Mouse (Mus musculus): ENCODE measurements around the gene Isyna1. TPM values are rescaled to one million over a fixed set of nuclear protein-coding genes. Genes with fewer than 3 reads are reported as not detected.
"Not testable (repeated sequence)": the region's sequence is repeated elsewhere in the genome, so short reads cannot be mapped to it uniquely, and the experiment has no call there.

Isyna1 gene
- total RNA-seq, 1 experiment from 2014 or later: 51.3 TPM

DNA sequence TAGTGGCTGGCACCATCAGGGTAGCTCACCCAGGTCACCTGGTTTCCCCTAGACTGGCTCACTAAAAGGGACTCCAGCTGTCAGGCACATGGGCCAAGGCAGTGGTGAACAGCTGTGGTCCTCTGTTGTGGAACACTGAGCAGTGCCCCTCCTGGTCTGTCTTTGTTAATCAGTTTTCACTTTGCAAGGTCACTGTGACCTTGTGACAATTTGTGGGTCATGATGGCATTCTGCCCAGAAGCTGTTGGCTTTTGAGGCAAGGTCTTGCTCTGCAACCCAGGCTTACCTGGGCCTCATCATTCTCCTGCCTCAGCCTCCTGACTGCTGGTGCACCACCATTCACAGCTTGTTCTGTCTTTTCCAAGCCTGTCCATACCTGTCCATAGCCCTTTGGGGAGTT is 23.8 kb upstream of the Isyna1 start:
- no peak for ATAC-seq (ENCODE audit: extremely low read depth, insufficient number of reproducible peaks, low FRiP score, poor library complexity, severe bottlenecking)

DNA sequence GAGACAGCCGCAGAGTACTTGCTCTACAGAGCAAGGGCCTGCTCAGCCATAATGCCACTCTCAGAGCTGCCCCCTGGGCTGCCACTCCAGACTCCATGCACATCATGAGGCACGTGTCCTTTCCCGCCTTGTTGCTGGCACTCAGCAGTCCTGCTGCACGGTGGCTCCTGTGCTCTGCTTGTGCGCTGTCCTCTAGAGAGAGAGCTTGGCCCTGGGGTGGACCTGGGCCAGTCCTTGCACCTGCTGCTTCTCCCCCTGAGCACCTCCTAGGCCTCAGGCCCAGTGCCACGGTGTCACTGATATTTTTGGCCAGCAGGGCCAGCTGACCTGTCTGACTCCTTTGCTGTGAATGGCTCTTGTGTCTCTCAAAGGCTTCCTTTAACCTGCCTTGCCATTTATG is 23.2 kb upstream of the Isyna1 start:
- no peak for ATAC-seq (ENCODE audit: extremely low read depth, insufficient number of reproducible peaks, low FRiP score, poor library complexity, severe bottlenecking)

DNA sequence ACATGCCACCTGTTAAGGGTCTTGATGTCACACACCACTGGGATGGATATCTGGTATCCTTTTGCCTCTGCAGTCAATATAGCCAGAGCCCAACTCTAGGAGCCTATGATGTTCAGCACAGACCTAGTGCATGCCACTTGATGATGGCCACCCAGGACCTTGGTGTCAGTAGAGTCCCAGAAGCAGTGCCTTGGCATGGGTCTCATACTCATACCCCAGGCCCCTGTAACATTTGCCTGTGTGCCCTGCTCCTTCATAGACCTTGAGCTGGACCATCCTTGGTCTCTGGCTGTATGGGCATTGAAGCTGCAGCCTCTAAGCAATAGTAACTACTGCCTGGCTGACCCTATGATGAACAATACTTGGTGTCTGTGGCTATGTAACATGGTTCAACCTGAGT is 19.9 kb upstream of the Isyna1 start:
- no peak for ATAC-seq (ENCODE audit: extremely low read depth, insufficient number of reproducible peaks, low FRiP score, poor library complexity, severe bottlenecking)

DNA sequence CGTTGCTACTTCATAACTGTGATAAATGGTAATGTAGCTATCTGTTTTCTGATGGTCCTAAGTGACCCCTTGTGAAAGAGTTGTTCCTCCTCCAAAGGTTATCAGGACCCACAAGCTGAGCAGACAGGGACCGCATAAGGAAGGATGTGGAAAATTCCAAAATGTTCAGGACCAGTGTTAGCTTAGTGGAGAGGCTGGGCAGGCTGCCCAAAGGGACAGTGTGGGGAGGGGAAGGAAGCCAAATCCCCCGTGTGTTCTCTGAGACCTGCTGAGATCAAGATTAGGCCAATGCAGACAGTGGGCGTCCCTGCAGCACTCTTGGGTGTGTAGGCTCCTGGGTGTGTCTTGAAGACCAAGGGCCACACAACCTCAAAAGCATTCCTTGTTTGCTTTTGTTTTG is 19.3 kb upstream of the Isyna1 start:
- no peak for ATAC-seq (ENCODE audit: extremely low read depth, insufficient number of reproducible peaks, low FRiP score, poor library complexity, severe bottlenecking)

DNA sequence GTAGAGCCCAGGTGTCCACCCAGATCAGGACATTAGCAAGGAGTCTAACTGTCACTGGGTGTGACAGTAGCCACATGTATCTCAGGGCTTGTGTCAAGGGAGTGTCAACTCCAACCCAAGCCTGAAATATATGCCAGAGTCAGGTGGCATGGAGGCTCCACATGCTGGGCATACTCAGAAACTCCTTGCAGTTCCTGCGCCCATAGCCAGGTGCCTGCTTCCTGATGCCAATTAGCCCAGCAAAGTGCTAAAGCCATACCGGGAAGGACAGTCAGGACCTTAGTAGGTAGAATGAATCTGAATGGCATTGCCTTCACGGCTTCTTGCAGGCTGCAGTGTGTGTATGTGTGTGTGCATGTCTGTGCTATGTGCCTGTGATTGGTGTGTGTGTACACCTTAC is 17.0 kb upstream of the Isyna1 start:
- ATAC-seq (ENCODE audit: extremely low read depth, insufficient number of reproducible peaks, low FRiP score, poor library complexity, severe bottlenecking): no peak

DNA sequence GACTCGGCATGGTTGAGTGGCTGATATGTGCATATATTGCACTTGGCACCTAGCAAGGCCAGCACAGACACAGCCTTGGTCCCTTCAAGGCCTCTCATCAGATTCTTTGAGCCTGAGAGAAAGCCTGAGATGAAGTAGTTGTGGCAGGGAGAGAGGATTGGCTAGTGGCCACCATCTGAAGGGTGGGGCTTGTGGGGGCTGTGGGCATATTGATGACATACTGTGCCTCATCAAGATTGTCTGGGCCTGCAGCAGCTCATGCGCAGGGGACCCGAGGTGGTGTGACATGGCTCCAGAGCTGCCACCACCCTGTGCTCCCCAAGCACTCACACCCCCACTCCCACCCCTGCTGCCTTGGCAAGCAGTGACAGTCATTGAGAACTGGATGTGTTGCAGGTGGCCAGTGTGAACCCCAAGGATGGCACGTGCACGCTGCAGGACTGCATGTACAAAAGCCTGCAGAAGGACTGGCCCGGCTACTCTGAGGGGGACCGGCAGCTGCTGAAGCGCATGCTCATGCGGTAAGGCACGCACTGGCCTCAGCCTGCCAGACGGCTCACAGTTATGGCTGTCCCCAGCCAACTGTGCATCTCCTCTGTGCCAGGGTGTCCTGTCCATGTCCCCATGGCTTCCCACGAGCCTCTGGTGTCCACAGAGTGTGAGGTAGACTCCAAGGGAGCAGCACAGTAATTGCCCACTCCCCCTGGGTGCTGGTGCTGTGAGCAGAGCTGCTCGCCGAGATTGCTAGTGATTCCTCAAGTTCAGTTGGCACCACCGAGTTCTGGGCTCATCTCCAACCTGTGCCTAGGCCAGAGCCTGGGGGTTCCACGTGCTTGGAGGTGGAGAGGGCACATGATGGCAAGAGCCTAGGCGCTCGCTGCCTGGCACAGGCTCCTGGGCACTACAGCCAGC is 10.4 kb upstream of the Isyna1 start:
- no peak for ATAC-seq (ENCODE audit: extremely low read depth, insufficient number of reproducible peaks, low FRiP score, poor library complexity, severe bottlenecking)

DNA sequence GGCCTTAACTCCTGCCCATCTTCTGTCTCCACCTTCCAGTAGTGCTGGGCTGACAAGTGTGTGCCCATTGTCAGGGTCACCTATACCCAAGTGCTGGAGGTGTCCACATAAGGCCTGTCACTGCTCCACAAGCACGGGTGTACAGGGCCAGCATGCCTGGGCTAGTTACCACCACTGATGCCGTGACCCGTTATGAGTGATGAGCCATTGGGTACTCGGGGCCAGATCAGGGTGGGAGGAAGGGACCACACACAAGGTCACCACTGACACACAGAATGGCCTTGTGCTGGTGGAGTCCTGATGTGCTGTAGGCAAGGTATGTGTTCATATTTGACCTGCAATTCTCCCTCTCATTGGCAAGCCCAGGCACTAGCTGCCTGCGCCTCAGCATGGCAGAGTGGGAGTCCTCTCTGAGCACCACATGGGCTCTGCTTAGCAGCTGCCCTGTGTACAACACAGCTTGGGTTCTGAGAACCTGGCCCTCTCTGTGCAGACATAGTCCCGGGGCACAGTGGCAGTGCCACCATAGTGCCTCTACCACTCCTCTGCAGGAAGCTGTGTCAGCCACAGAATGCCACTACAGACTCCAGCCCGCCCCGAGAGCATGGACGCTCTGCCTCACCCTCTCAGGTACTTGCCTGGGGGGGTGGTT is 9.4 kb upstream of the Isyna1 start:
- no peak for ATAC-seq (ENCODE audit: extremely low read depth, insufficient number of reproducible peaks, low FRiP score, poor library complexity, severe bottlenecking)

DNA sequence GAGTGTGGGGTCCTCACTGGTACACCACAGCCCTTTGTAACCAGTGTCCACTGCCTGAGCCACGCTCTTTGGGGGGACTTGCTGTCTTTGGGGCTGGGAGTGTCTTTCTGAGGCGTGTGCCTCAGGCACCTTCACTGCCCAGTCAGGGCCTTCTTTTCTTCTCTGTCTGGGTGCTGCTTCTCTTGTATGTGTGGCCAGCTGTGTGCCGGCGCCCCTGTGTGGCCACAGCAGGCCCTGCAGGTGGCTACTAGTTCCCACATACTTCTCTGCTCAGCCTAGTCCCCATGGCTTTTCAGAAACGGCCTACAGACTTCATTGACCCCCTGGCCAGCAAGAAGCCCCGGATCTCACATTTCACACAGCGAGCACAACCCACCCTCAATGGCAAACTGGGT is 8.9 kb upstream of the Isyna1 start:
- peak; percentile 73 for ATAC-seq (ENCODE audit: extremely low read depth, insufficient number of reproducible peaks, low FRiP score, poor library complexity, severe bottlenecking)

DNA sequence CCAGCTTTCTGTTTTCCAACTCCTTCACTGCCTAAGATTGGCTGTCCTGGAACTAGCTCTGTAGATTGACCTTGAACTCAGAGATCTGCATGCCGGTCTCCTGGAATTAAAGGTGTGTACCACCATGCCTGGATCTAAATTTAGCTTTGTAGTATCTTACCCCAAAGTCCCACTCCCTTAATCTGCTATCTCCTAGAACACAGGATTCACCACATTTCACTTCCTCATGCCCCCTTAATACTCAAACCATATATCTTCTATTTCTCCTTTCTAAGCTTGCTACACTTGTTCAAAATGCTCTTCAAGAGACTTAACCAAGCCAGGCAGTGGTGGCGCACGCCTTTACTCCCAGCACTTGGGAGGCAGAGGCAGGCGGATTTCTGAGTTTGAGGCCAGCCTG is 6.2 kb upstream of the Isyna1 start:
- ATAC-seq (ENCODE audit: extremely low read depth, insufficient number of reproducible peaks, low FRiP score, poor library complexity, severe bottlenecking): not testable (repeated sequence)

DNA sequence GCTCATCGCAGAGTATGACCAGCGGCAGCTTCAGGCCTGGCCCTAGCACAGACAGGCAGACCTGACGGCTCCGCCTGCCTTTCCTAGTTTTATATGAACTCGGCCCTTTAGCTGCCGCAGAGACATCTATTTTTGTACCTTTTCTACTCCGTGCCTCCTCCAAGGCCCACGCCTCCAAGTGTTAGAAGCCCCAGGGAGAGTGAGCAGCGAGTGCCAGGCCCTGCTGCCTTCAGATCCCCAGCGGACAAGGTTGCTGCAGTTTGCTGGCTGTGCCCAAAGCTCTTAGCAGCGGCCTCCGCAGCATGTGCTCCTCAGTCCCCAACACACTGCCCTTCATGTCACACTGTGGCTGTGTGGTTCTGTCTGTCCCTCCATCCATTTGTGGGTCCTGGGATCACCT is 2.6 kb upstream of the Isyna1 start:
- no peak for ATAC-seq (ENCODE audit: extremely low read depth, insufficient number of reproducible peaks, low FRiP score, poor library complexity, severe bottlenecking)

DNA sequence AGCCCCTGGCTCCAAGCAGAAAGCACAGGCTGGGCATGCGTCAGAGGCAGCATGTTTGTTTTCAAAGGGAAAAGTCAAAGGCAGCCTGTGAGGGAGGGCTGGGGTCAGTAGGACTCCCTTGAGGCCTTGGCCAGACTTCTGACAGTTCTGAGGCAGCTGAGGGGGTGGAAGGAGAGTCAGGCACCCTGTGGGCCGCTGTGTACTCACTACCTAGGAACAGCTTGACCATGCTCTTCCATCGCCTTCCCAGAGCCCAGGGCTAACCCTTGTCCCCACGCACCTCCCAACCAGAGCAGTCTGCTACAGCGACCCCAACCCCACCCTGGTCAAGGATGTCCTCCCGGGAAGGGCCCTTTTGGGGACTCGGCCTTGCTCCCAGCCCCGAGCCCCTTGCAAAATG is 1.0 kb upstream of the Isyna1 start:
- no peak for ATAC-seq (ENCODE audit: extremely low read depth, insufficient number of reproducible peaks, low FRiP score, poor library complexity, severe bottlenecking)

DNA sequence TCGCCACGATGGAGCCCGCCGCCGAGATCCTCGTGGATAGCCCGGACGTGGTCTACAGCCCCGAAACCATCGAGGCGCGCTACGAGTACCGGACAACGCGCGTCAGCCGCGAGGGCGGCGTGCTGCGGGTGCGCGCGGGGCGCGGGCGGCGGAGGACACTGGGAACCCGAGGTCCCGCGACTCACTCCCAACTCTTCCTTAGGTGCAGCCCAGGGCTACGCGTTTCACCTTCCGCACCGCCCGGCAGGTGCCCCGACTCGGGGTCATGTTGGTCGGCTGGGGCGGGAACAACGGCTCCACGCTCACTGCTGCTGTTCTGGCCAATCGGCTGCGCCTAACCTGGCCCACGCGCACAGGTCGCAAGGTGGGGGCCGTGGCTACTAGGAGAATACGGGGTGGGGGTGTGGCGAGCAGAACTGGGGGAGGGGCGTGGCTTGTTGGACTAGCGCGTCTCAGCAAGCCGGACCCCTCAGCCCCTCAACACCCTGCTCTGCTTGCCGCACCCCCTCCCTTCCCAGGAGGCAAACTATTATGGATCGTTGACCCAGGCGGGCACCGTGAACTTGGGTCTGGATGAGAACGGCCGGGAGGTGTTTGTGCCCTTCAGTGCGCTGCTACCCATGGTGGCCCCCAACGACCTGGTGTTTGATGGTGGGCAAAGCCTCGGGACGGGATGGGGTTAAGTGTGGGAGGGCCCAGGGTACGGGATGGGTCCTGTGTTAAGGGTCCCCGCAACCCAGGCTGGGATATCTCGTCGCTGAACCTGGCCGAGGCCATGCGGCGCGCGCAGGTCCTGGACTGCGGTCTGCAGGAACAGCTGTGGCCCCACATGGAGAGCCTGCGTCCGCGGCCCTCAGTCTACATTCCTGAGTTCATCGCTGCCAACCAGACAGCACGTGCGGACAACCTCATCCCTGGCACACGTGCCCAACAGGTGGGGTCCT is 720 bp downstream of the Isyna1 start:
- peak; percentile 17; the same call in 1 of the 2 replicates for ATAC-seq (ENCODE audit: extremely low read depth, insufficient number of reproducible peaks, low FRiP score, poor library complexity, severe bottlenecking)

DNA sequence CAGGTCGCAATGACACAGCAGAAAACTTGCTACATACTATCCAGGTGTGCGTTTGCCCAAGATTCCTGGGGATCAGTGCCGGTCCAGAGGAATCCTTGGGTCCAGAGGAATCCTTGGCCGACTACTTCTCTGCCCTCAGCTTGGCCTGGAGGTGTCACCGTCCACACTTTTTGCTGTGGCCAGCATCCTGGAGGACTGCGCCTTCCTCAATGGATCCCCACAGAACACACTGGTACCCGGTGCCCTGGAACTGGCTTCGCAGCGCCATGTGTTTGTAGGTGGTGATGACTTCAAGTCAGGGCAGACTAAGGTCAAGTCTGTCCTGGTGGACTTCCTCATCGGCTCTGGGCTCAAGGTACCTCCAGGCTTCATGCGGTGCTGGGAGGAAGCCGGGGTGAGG is 1.6 kb downstream of the Isyna1 start:
- ATAC-seq (ENCODE audit: extremely low read depth, insufficient number of reproducible peaks, low FRiP score, poor library complexity, severe bottlenecking): no peak

DNA sequence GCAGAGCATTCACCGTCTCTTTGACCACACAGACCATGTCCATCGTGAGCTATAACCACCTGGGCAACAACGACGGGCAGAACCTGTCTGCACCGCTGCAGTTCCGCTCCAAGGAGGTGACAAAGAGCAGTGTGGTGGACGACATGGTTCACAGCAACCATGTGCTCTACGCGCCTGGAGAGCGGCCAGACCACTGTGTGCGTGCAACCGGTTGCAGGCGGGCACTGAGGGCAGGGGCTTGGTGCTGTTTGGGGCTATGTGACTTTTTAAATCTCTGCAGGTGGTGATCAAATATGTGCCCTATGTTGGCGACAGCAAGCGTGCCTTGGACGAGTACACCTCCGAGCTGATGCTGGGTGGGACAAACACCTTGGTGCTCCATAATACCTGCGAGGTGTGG is 2.0 kb downstream of the Isyna1 start:
- ATAC-seq (ENCODE audit: extremely low read depth, insufficient number of reproducible peaks, low FRiP score, poor library complexity, severe bottlenecking): no peak

DNA sequence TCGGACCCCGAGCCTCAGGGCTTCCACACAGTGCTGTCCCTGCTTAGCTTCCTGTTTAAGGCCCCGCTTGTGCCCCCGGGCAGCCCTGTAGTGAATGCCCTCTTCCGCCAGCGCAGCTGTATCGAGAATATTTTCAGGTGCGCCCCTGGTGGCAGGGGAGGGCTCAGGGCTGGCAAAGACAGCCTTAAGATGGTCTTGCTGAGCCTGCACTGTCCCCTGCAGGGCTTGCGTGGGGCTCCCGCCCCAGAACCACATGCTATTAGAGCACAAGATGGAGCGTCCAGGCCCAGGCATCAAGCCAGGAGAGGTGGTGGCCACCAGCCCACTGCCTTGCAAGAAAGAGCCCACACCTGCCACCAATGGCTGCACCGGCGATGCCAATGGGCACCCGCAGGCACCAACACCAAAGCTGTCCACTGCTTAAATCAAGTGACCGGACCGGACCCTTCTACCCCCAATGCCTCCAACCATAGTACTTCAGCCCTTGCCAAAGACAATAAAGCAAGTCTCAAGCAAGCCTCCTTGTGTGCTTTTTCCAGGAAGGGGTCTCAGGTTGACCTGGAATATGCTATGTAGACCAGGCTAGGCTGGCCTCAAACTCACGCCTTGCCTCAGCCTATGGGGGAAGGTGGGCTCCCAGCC is 2.7 kb downstream of the Isyna1 start:
- ATAC-seq (ENCODE audit: extremely low read depth, insufficient number of reproducible peaks, low FRiP score, poor library complexity, severe bottlenecking): no peak

DNA sequence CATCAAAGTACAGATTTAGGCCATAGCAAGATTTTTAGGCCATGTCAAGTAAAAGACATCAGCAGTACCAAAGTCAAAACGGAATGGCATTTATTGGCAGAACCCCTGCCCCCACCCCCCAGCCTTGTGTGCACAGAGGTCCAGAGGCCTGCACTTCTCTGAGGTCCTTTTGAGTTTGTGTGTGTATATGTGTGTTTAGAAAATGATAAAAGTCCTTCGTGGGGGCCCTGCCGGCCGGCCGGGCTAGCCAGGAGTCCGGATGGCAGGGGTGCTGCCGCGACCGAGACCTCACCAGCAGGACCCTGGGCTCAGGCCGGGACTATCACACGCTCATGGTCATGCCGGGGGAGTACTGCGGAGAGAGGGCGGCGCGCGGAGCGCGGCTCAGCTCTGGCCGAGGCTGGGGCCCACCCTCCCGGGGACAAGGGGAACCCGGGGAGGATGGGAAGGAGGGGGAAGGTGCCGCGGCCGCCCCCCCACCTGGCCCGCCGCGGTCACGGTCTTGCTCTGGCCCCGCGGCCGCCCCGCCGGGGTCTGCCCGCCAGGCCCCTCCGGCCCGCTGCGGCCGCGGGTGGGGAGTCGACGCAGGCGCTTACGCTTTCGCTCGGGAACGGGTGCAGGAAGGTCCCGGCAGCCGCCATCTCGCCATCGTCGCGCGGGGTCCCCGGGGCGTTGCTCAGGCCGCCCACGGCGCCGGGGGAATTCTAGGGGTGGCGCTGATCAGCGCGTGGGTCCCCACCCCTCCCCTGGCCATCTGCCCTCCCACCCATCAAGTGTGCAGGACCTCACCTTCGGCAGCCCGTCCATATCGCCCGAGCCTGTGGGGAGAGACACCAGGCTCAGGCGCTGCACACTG is 3.5 kb downstream of the Isyna1 start:
- no peak for ATAC-seq (ENCODE audit: extremely low read depth, insufficient number of reproducible peaks, low FRiP score, poor library complexity, severe bottlenecking)

DNA sequence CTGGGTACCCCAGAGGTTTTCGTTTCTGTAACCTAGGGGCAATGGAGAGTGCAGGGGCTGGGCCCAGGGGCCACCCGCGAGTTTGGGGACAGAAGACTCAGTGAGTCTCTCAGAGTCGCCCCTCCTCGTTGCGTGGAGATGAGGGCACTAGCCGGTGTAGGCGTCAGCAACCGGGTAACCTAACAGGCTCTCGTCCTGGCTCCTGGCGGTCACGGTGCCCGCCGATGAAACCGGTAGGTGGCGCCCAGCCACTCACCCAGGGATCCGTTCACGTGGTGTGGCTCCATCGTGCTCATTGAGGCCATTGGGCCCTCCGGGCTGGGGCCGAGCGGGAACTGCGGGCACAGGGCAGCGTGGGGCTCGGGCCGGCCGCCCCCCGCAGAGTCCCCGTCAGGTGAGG is 4.1 kb downstream of the Isyna1 start:
- ATAC-seq (ENCODE audit: extremely low read depth, insufficient number of reproducible peaks, low FRiP score, poor library complexity, severe bottlenecking): no peak

DNA sequence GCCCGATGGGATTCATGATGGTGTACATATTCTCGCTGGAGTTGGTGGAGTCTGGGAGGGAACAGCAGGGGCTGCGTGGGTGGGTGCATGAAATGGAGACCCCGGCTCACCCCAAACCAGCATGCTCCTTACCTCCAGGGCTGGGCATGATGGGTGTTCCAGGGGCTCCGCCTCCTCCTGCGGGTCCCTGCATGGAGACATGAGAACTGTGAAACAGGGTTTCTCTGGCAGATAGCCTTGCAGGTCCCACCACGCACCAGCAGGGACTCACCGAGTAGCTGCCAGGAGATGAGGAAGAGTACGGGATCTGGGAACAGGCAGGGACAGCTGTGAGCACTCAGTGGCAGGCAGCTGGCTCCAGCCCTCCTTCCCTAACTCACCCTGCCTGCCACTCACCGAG is 4.5 kb downstream of the Isyna1 start:
- ATAC-seq (ENCODE audit: extremely low read depth, insufficient number of reproducible peaks, low FRiP score, poor library complexity, severe bottlenecking): no peak

All from neutrophil, adult 5-6 weeks (primary cell).